7 mouse cellular contexts compared by ENCODE assay signal in genomic region chr6:30736864-30737547, GRCm38 (mm10). TPM values are rescaled to one million over a fixed set of nuclear protein-coding genes. Genes with fewer than 3 reads are reported as not detected.
DNase-seq lines count a peak whose midpoint lies in the region.

No protein-coding gene starts in this region.

- peak; percentile 31 to 53 for DNase-seq in adrenal gland, postnatal 4 days (ENCODE audit: low spot score in 2 of 2)
- DNase-seq in embryo, embryonic 11 days: peak; percentile 91
- DNase-seq in gastrocnemius, postnatal 25 days: peak; percentile 73
- peak; percentile 39 for DNase-seq in induced T-regulatory cell, adult 2 months (ENCODE audit: low read depth)
- peak; percentile 62 to 80 for DNase-seq in left cerebral cortex, postnatal 25 days (ENCODE audit: low spot score in 2 of 2)
- DNase-seq in mesoderm, embryonic 11.5 days (ENCODE audit: low read depth, low spot score): peak; percentile 87
- DNase-seq in skeletal muscle tissue, adult 2 months (ENCODE audit: low read depth, low spot score): peak; percentile 31

- intact Hi-C loops in left cerebral cortex, postnatal 25 days (cut with DNase I): loop anchor here (1.0 kb wide), 2 partner anchors 278 to 334 kb away; no protein-coding TSS in a partner anchor

RNA-seq across cellular contexts. Expression of gene Mest, which starts 13.7 kb away (rescaled TPM):
- total RNA-seq in adrenal gland, postnatal 4 days (2021): 100 to 1,000 TPM; 359 to 373 TPM
- total RNA-seq in gastrocnemius, postnatal 25 days (2021): 10 to 100 TPM; 10.5 to 19.9 TPM
- 100 to 1,000 TPM; 120 to 124 TPM for total RNA-seq in left cerebral cortex, postnatal 25 days (2021)

RNA-seq across cellular contexts. Expression of gene Cep41, which starts 43.5 kb away (rescaled TPM):
- total RNA-seq in adrenal gland, postnatal 4 days (2021): 10 to 100 TPM in 1 of 2 experiments, 1 to 10 TPM in 1; 9.3 to 10.2 TPM
- 1 to 10 TPM; 1.4 to 2.1 TPM for total RNA-seq in gastrocnemius, postnatal 25 days (2021)
- 1 to 10 TPM; 7.5 to 8.1 TPM for total RNA-seq in left cerebral cortex, postnatal 25 days (2021)

Comparison
In these comparisons a context has a peak if more than half of its experiments do, and no peak if none do; other contexts are left out.
1. Peak in every context shown above with its lines: DNase-seq.
2. DNase-seq: peak in every context shown above with its lines; median percentile 91 in embryo, embryonic 11 days; 87 in mesoderm, embryonic 11.5 days; 73 in gastrocnemius, postnatal 25 days; 71 in left cerebral cortex, postnatal 25 days; 42 in adrenal gland, postnatal 4 days; 39 in induced T-regulatory cell, adult 2 months; 31 in skeletal muscle tissue, adult 2 months.
3. RNA of gene Mest, which starts 13.7 kb away (total RNA-seq): 359 to 373 TPM in adrenal gland, postnatal 4 days and 120 to 124 TPM in left cerebral cortex, postnatal 25 days; 10.5 to 19.9 TPM in gastrocnemius, postnatal 25 days; every median in the first group is over 4 times any median in the second.